Mouse (Mus musculus): ENCODE measurements around the gene Siglech.

GRCm38 (mm10) chr7:55824468-55824867 lies 56.5 kb downstream of the Siglech start:
- TF ChIP-seq CTCF (IDR thresholded peaks at IDR 0.05; ENCODE audit: insufficient read depth, low read length) (no peak), POLR2A (IDR thresholded peaks at IDR 0.05; ENCODE audit: borderline replicate concordance, extremely low read depth, low read depth, low read length) (no peak)
